Mouse (Mus musculus) T-helper 1 cell (primary cell): ENCODE measurements at regions not wholly inside any gene's neighbourhood (a gene's known extent, or its start where the extent isn't known, plus 50 kb on each side); places are given as distances from the start of the nearest gene placed in this dataset.

Experiments
- in situ Hi-C: fragments of 300-600 bp; cut with MboI, MseI; formaldehyde crosslinking; loops from one replicate; pipeline ENCODE4 v1.15.1; 2025; ENCODE audit warnings: high pct_unique_total_duplicates

DNA sequence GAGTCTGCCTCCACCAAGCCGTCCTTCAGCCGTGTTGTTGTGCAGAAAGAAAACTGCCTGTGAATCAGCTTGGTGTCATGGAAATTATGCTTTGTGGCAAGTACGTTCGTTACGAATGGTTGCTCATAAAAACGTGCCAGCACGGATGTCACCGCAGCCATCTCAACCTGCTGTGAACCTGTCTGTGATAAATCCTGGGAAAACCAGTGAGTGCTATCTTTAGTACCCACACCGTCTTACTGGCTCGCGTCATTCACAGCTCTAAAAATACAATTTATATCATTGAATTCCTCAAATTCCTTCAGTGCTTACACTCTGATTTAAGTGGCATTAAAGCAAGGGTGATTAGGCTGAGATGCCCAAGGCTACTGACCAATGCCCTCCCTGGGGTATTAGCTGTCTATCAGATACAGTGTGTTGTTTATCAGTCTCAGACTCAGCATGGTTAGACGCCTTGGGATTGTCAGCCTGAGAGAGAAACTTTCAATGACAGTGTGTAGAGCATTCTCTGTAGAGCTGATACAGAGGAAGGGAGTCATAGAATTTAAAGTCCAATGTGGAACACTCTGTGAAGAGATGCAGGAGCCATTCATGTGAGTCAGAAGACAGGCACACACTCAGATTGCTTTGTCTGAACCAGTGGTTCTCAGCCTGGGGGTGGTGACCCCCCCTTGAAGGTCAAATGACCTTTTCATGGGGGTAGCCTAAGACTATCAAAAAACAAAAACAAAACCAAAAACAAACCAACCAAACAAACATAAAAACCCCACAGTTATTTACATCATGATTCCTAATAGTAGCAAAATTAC is 96.2 kb upstream of the Myocd start:
- in situ Hi-C loops = no loop called here

DNA sequence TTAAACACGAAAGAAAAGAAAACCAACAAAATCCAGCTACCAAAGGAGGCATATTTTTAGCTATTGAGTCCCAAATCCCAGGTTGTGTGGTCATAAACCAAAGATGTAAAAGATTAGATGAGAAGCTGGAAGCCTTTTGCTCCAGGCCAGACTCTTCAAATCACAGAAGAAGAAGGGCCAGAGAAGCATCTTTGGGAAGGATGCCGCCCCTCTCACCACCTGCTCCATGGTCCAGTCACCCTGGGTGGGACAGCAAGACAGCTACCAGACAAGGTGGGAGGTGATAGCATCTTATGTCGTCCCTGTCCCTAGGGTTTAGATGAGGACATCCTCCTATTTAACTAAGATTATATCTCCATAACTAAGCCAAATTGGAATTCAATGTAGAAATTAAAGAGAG is 95.1 kb upstream of the Myocd start:
- in situ Hi-C loops = no loop called here

DNA sequence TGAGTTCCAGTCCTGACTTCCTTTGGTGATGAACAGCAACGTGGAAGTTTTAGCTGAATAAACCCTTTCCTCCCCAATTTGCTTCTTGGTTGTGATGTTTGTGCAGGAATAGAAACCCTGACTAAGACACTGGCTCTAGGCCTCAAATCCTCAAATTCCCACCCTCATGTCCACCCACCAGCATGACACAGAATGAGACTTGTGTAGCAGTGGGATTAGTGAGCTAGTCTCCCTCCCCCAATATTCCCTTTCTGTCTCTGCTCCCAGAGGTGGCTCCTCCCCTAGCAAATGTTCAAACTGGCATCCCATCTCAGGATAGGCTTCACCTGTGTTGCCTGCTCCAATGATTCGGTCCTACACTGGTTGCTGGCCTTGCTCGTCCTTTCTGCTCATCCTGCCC is 94.1 kb upstream of the Myocd start:
- in situ Hi-C loops = no loop called here

DNA sequence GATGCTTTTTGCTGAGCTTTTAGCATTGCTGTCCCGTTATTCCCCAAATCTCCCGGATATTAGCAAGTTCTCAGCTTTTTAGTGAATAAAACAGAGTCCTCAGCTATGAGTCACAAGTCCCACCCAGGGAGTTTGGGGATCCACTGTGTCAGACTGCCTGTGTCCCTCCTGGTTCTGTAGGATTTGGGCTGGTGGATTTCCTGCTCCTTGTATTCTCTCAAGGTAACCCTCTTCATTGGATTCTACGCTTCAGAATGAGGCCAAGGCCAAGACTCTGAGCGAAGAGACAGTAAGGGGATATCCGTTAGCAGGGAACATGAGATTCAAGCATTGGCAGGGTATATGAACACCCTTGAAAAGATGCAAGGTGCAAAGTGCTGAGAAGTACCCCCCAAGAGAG is 90.9 kb upstream of the Myocd start:
- in situ Hi-C loops = no loop called here

DNA sequence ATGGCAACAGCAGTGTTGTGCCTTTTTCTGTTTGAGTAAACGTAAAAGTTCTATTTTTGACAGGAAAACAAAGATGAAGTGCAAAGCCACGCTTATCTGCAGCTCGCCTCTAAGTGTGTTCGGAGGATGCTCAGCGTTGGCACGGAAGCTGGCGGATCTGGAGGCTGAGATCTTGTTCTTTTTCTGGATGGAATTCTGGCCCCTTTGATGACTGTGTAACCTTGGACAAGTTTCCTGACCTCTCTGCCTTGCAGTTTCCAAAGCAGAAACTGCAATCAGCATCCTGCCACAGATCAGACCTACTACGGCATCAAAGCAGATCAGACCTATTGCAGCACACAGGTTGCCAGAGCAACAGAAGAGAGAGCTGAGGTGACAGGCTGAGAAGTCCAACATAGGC is 89.1 kb upstream of the Myocd start:
- in situ Hi-C loops = no loop called here

DNA sequence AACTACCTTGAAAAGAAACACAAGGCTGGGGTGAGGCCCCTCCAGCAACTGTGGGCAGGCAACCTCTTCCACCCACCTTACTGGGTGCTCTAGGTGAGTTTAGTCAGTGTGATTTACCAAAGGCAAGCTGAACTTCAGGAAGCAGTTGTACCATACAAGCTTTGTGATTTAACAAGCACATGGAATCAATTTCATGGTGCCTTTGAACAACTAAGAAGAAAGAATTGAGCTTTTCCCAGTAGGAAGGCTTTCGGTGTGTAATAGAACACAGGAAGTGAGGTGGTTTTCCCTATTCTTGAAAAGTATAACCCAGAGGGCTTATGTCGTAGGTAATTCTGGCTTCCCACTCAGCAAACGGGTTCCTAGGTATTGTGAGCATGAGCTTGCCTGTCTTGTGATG is 82.7 kb upstream of the Myocd start:
- in situ Hi-C loops = no loop called here

DNA sequence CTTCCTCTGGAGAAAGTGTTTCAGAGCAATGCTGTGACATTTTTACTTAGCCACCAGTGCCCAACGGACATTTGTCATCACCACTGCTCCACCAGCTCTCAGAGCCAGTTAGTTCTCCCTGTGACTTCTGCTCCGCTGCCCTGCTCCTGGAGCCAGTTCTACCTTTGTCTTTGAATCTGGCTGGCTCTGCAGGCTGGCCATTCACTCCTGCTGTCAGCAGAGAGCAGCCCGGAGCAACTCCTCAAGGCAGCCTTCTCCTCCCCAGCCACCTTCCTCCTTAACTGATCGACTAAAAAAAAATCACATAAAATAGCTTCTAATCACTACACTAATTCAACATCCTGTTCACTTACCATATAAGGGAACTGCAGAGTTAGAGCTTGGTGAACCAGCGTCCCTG is 79.2 kb upstream of the Myocd start:
- in situ Hi-C loops = no loop called here

DNA sequence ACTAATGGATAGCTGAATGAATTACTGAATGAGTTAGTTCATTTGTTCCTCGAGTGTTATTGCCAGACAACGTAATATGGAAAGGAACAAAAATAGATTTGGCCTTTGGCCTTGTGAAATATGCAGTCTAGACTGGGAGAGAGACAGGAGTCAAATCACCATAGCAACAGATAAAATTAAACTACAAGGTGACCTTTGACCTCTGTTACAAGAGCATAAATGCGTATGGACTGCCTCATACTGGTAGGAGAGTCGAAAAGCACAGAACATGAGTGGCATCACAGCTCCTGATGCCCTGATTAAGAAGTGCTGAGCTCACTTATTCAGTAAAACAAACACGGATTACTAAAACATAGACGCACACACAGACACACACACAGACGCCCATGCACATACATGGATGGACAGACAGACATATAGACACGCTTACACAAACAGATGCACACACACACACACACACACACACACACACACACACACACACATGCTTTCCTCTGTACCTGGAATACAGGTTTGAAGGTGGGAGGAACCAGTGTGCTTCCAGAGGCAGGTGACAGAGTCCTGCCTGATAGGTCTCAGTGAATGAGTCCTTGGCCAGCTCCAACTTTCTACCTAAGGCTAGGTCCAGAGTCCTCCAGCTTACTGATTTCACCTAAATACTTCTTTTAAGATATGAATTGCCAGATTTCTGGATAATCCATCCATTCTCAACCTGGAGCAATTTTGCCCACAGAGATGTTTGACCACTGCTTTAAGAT is 72.1 kb upstream of the Myocd start:
- in situ Hi-C loops = no loop called here

DNA sequence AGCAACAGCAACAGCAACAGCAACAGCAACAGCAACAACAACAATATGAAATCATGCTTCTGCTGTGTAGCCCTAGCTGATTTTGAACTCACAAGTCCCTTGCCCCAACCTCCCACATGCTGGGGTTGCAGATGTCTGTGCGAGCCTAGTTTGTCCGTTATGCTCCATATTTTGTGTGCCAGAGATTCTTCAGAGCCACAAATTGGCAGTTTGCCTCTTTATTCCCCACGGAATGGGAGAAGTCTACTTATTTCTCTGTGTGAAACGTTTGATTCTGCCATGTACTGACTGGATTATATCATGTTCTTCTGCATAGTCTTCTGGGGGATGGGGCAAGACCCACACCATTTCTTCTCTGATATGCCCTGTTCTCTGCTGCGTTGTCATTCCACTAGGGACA is 64.5 kb upstream of the Myocd start:
- in situ Hi-C loops = no loop called here

DNA sequence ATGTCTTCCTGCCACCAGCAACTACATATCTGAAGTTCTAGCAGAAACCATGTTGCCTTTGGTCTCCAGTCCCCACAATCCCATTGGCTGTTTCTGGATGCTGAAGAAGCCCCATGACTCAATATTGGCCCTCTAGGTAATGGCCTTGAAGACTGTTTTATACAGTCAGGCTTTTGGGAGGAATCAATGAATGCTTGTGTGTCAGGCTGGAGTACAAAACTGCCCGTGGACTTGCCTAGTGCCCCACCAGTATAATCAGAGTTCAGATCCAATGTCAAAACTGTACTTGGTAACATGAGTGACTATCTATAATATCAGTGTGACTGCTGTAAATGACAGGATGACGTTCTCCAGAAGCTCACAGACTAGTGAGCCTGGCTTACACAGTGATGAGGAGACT is 63.3 kb upstream of the Myocd start:
- in situ Hi-C loops = no loop called here

DNA sequence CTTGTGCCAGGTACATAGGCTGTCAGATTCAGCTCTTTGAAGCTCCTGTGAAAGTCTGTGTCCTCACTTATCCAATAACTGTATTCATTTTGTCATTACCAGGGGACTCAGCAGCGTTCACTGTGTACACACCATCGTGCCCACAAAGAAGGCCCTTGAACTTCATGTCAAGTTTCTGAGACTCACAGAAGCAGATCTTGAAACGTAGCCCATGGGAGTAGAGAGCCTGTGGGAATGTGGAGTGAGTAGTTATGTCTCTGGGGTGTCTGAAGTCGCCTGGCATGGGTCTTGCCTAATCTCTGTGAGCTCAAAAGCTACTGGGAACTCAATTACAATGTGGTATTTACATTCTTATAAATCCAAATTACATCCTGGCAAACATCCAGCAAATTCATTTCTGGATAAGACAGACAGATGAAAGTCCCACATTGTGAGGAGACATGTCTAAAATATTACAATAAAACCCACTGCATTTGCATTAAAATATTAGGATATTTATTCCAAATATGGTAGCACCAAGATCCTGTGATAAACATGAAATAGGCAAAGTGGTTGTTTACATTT is 53.2 kb upstream of the Myocd start:
- in situ Hi-C loops = no loop called here
